In the genomic region with DNA sequence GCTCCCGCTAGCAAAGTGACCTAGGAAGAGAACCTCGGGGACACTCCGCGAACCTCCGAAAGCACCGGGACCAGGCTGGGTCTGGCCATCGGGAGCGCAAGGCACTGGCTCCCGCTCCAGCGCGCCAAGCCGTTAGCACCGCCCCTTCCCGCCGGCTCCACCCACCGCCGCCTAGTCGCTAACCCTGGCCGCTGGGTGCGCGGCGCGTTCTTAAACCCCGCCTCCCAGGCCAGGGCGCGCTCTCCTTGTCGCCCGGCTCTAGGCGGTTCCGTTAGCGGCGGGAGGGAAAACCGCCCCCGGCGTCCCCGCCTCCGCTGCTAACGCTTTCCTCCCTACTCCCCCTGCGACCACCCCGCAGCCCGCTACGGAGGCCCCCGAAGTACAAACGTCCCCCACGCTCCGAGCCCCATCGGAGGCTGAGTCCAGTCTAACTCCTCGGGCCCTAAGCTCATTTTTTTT, we compare ENCODE assay signal across 8 mouse cellular contexts. TPM values are rescaled to one million over a fixed set of nuclear protein-coding genes. Genes with fewer than 3 reads are reported as not detected.
A peak's percentile ranks its signal among the peaks of the same experiment; 100 is the strongest.
DNase-seq lines count a peak whose midpoint lies in the region; ATAC-seq and TF ChIP-seq lines count a peak whose summit lies in the region.

A gene (plus strand): TSS at position 237 of the 459 bp plus-strand sequence.
A gene (minus strand): TSS at position 328 of the 459 bp plus-strand sequence.

- TF ChIP-seq CTCF in MEL (IDR thresholded peaks at IDR 0.05 in 2 of 3, conservative IDR thresholded peaks at IDR 0.05 in 1 of 3; ENCODE audit: control insufficient read depth in 1 of 3, insufficient read depth in 1 of 3, low read depth in 2 of 3, low read length in 3 of 3, poor library complexity in 1 of 3, severe bottlenecking in 1 of 3): no peak

- H3K4me2 ChIP-seq in forebrain, embryonic 16.5 days (ENCODE audit: low read length): peak within 1 kb of the TSS; percentile 65
- H3K4me2 ChIP-seq in lung, embryonic 16.5 days (ENCODE audit: low read depth, low read length): peak within 1 kb of the TSS; percentile 71

- under 1% methylated on average over 43 of the region's 48 CpGs for WGBS in forebrain, embryonic 16.5 days
- under 1% methylated on average over 47 of the region's 48 CpGs for WGBS in lung, embryonic 16.5 days

- ATAC-seq in forebrain, embryonic 16.5 days: peak; percentile 95
- ATAC-seq in lung, embryonic 16.5 days (ENCODE audit: low read depth): peak; percentile 98

- no peaks in the 10 kb centered on the region for H3K9me3 ChIP-seq in MEL (replicated peaks; ENCODE audit: insufficient read depth, low read length)
- H3K9me3 ChIP-seq in forebrain, embryonic 16.5 days (ENCODE audit: control insufficient read depth, low read length): no peaks in the 10 kb centered on the region
- H3K9me3 ChIP-seq in lung, embryonic 16.5 days (ENCODE audit: control insufficient read depth, low read length): no peaks in the 10 kb centered on the region

- peak; percentile 96 for DNase-seq in MEL (ENCODE audit: low read depth, low spot score)
- DNase-seq in cerebellum, adult 18-20 months: peak; percentile 98
- peak; percentile 97 to 98 for DNase-seq in heart, postnatal 36 days
- DNase-seq in layer of hippocampus, adult 8-10 months (ENCODE audit: low spot score in 2 of 2): peak; percentile 90 to 91
- DNase-seq in ovary, postnatal 10 days (ENCODE audit: low spot score): peak; percentile 87
- DNase-seq in thymus, postnatal 10 days (ENCODE audit: low spot score in 2 of 2): peak; percentile 95 to 96

- H3K4me1 ChIP-seq in MEL (ENCODE audit: control insufficient read depth in 1 of 2, insufficient read depth in 2 of 2, low read length in 2 of 2): peaks cover 0 to 3% of the 10 kb centered on the region in 2 experiments; a peak in 2 of 4 replicates
- peaks cover 18% of the 10 kb centered on the region for H3K4me1 ChIP-seq in forebrain, embryonic 16.5 days (replicated peaks; ENCODE audit: control insufficient read depth, insufficient read depth, low read length)
- H3K4me1 ChIP-seq in lung, embryonic 16.5 days (replicated peaks; ENCODE audit: control insufficient read depth, insufficient read depth, low read length): peaks cover 16% of the 10 kb centered on the region

- H3K4me3 ChIP-seq in MEL (ENCODE audit: control insufficient read depth in 1 of 2, insufficient read depth in 1 of 2, low read depth in 2 of 2, low read length in 2 of 2): peak within 1 kb of the TSS; percentile 73 to 100
- peak within 1 kb of the TSS; percentile 79 for H3K4me3 ChIP-seq in forebrain, embryonic 16.5 days (replicated peaks; ENCODE audit: low read length)
- H3K4me3 ChIP-seq in lung, embryonic 16.5 days (ENCODE audit: low read length): peak within 1 kb of the TSS; percentile 98

- H3K27ac ChIP-seq in MEL (ENCODE audit: control insufficient read depth, low read depth, low read length): peak within 1 kb of the TSS; percentile 98
- peak within 1 kb of the TSS; percentile 91 for H3K27ac ChIP-seq in forebrain, embryonic 16.5 days (ENCODE audit: low read length)
- H3K27ac ChIP-seq in lung, embryonic 16.5 days (ENCODE audit: low read length): peak within 1 kb of the TSS; percentile 92

- TF ChIP-seq POLR2A in MEL (IDR thresholded peaks at IDR 0.05; ENCODE audit: control insufficient read depth in 1 of 2, insufficient read depth in 1 of 2, low read depth in 1 of 2, low read length in 2 of 2, poor library complexity in 1 of 2): peak; percentile 90 to 94

- no peak for TF ChIP-seq EP300 in MEL (IDR thresholded peaks at IDR 0.05; ENCODE audit: low read depth in 1 of 2, low read length in 2 of 2)

- peak within 1 kb of the TSS; percentile 98 for H3K9ac ChIP-seq in MEL (ENCODE audit: control insufficient read depth, low read depth, low read length, poor library complexity, severe bottlenecking)
- peak within 1 kb of the TSS; percentile 86 for H3K9ac ChIP-seq in forebrain, embryonic 16.5 days (replicated peaks; ENCODE audit: low read depth, low read length)
- H3K9ac ChIP-seq in lung, embryonic 16.5 days (ENCODE audit: low read length): peak within 1 kb of the TSS; percentile 97

- H3K36me3 ChIP-seq in MEL (ENCODE audit: control insufficient read depth in 1 of 2, insufficient read depth in 2 of 2, low read length in 2 of 2): peaks cover 2 to 14% of the 10 kb centered on the region in 2 experiments; a peak in 3 of 4 replicates
- no peaks in the 10 kb centered on the region for H3K36me3 ChIP-seq in forebrain, embryonic 16.5 days (ENCODE audit: control insufficient read depth, insufficient read depth)
- peaks cover 3% of the 10 kb centered on the region; the same call in 1 of the 2 replicates for H3K36me3 ChIP-seq in lung, embryonic 16.5 days (ENCODE audit: control insufficient read depth, insufficient read depth, low read length)

- H3K79me2 ChIP-seq in MEL (ENCODE audit: control insufficient read depth, insufficient read depth, low read length, poor library complexity): peaks cover 31% of the 10 kb centered on the region

- no peak for TF ChIP-seq RAD21 in MEL (IDR thresholded peaks at IDR 0.05; ENCODE audit: low read depth, low read length)

- intact Hi-C loops in heart, postnatal 36 days (cut with DNase I): loop anchor here (1.0 to 10.0 kb wide), 2 partner anchors 73 to 409 kb away; a partner anchor contains a TSS

- no peaks in the 10 kb centered on the region for H3K27me3 ChIP-seq in MEL (ENCODE audit: control insufficient read depth in 1 of 2, insufficient read depth in 2 of 2, low read length in 2 of 2)
- H3K27me3 ChIP-seq in forebrain, embryonic 16.5 days (replicated peaks; ENCODE audit: control insufficient read depth, insufficient read depth, low read length): no peaks in the 10 kb centered on the region
- no peaks in the 10 kb centered on the region for H3K27me3 ChIP-seq in lung, embryonic 16.5 days (ENCODE audit: control insufficient read depth, insufficient read depth, low read depth, low read length)

TF ChIP-seq in MEL, 35 proteins besides CTCF, POLR2A, EP300 and RAD21 (continues in another document):
- TF ChIP-seq ELF1 (IDR thresholded peaks at IDR 0.05; ENCODE audit: low read depth, low read length): no peak; the same call in 1 of the 2 replicates
- no peak for TF ChIP-seq MEF2A (IDR thresholded peaks at IDR 0.05; ENCODE audit: extremely low read depth, insufficient replicate concordance, low read depth, low read length, poor library complexity, severe bottlenecking)
- no peak for TF ChIP-seq ZNF384 (IDR thresholded peaks at IDR 0.05; ENCODE audit: low read depth, low read length)
- peak; percentile 80 for TF ChIP-seq HCFC1 (IDR thresholded peaks at IDR 0.05; ENCODE audit: low read depth, low read length)
- peak; percentile 45; the same call in 1 of the 2 replicates for TF ChIP-seq TCF12 (IDR thresholded peaks at IDR 0.05; ENCODE audit: low read depth, low read length)
- no peak for TF ChIP-seq BHLHE40 (IDR thresholded peaks at IDR 0.05; ENCODE audit: borderline replicate concordance, low read depth, low read length)
- TF ChIP-seq ETS1 (IDR thresholded peaks at IDR 0.05; ENCODE audit: low read depth, low read length): no peak
- TF ChIP-seq CHD2 (IDR thresholded peaks at IDR 0.05; ENCODE audit: low read length): no peak
- no peak for TF ChIP-seq POLR2AphosphoS5 (IDR thresholded peaks at IDR 0.05; ENCODE audit: borderline replicate concordance, low read depth, low read length)
- no peak for TF ChIP-seq USF1 (IDR thresholded peaks at IDR 0.05; ENCODE audit: low read depth, low read length)
- TF ChIP-seq USF2 (IDR thresholded peaks at IDR 0.05; ENCODE audit: borderline replicate concordance in 1 of 2, insufficient read depth in 1 of 2, low read depth in 1 of 2, low read length in 2 of 2): no peak
- TF ChIP-seq ZC3H11A (IDR thresholded peaks at IDR 0.05; ENCODE audit: low read depth, low read length): no peak
- 0 out of 2 replicates have a peak, but pooled peaks have one; percentile 43 for TF ChIP-seq NRF1 (IDR thresholded peaks at IDR 0.05; ENCODE audit: insufficient read depth, low read depth, low read length, poor library complexity, severe bottlenecking)
- no peak for TF ChIP-seq GABPA (IDR thresholded peaks at IDR 0.05; ENCODE audit: low read depth, low read length)
- no peak; the same call in 1 of the 2 replicates for TF ChIP-seq KAT2A (conservative IDR thresholded peaks at IDR 0.05; ENCODE audit: low read depth, low read length)
- no peak; the same call in 1 of the 2 replicates for TF ChIP-seq SIN3A (IDR thresholded peaks at IDR 0.05; ENCODE audit: low read length)
- TF ChIP-seq GATA1 (IDR thresholded peaks at IDR 0.05; ENCODE audit: low read depth, low read length): no peak
- no peak for TF ChIP-seq MYC (IDR thresholded peaks at IDR 0.05; ENCODE audit: low read depth, low read length)
- no peak for TF ChIP-seq MAX (IDR thresholded peaks at IDR 0.05; ENCODE audit: low read length)
- no peak for TF ChIP-seq MAZ (IDR thresholded peaks at IDR 0.05; ENCODE audit: low read depth, low read length)
- TF ChIP-seq NELFE (IDR thresholded peaks at IDR 0.05; ENCODE audit: low read depth, low read length): peak; percentile 91
- TF ChIP-seq POLR2AphosphoS2 (IDR thresholded peaks at IDR 0.05; ENCODE audit: low read length): peak; percentile 76
- no peak for TF ChIP-seq ZKSCAN1 (IDR thresholded peaks at IDR 0.05; ENCODE audit: low read depth, low read length)
- peak; percentile 72 for TF ChIP-seq ZMIZ1 (IDR thresholded peaks at IDR 0.05; ENCODE audit: low read depth, low read length)
- TF ChIP-seq TBP (IDR thresholded peaks at IDR 0.05; ENCODE audit: low read depth, low read length): peak; percentile 66; the same call in 1 of the 2 replicates
- TF ChIP-seq MYB (IDR thresholded peaks at IDR 0.05; ENCODE audit: low read depth, low read length): no peak

RNA-seq across cellular contexts. Expression of the first gene that starts in this region (rescaled TPM):
- total RNA-seq in MEL (2012; rRNA removed): 23.2 and 25.6 TPM in 2 replicates
- 10 to 100 TPM; 16.6 to 57.2 TPM for polyA plus RNA-seq in MEL (2012; ENCODE audit: insufficient read depth in 1 of 2, insufficient read length in 2 of 2, low read depth in 1 of 2, low replicate concordance in 2 of 2, missing spikeins in 1 of 2)
- polyA plus RNA-seq in forebrain, embryonic 16.5 days (2015; fragmentation: Nextera tagmentation; extraction: Ambion mirVana): 49.4 and 49.9 TPM in 2 replicates
- total RNA-seq in heart, postnatal 36 days (2021): 10 to 100 TPM; 12.7 to 14.2 TPM
- total RNA-seq in layer of hippocampus, adult 8-10 months (2022): 10 to 100 TPM; 28.5 to 37.2 (median 34.1) TPM
- polyA plus RNA-seq in lung, embryonic 16.5 days (2015; fragmentation: Nextera tagmentation; extraction: Ambion mirVana): 48.2 and 50.5 TPM in 2 replicates

RNA-seq across cellular contexts. Expression of the second gene that starts in this region (rescaled TPM):
- total RNA-seq in MEL (2012; rRNA removed): not detected in 2 replicates
- under 1 TPM in 1 of 2 experiments, not detected in 1; 0.03 TPM for polyA plus RNA-seq in MEL (2012; ENCODE audit: insufficient read depth in 1 of 2, insufficient read length in 2 of 2, low read depth in 1 of 2, low replicate concordance in 2 of 2, missing spikeins in 1 of 2)
- 0.40 and 1.3 TPM in 2 replicates for polyA plus RNA-seq in forebrain, embryonic 16.5 days (2015; fragmentation: Nextera tagmentation; extraction: Ambion mirVana)
- not detected for total RNA-seq in heart, postnatal 36 days (2021)
- under 1 TPM in 3 of 4 experiments, not detected in 1; 0.23 to 0.57 (median 0.35) TPM for total RNA-seq in layer of hippocampus, adult 8-10 months (2022)
- polyA plus RNA-seq in lung, embryonic 16.5 days (2015; fragmentation: Nextera tagmentation; extraction: Ambion mirVana): 0.11 and 0.13 TPM in 2 replicates

Comparison
In these comparisons a context has a peak if more than half of its experiments do, and no peak if none do; other contexts are left out.
1. Peak in every context shown above with its lines: DNase-seq, ATAC-seq, H3K4me3 ChIP-seq and H3K27ac ChIP-seq.